Mouse (Mus musculus) kidney, adult 2 months (tissue): Measurements from ENCODE around the gene Efna2.

Source experiments
- CTCF ChIP-seq: fragments of 200-500 bp; conservative IDR thresholded peaks from 2 replicates; pipeline ENCODE4 v1.5.1; 2011; ENCODE audit warnings: low read depth, mild to moderate bottlenecking, control low read depth, low read length, moderate library complexity, mixed read lengths; ENCODE audit not compliant: insufficient read depth, insufficient read length
- POLR2A ChIP-seq: fragments of 200-500 bp; IDR thresholded peaks from one replicate; pipeline ENCODE4 v1.6.1; 2011; ENCODE audit warnings: low read depth, low read length, control low read depth

- TF ChIP-seq POLR2A (no peak), CTCF (peak; percentile 32; the same call in 1 of the 2 replicates)
Measured at GRCm38 (mm10) chr10:80130403-80131031, 48.8 kb upstream of the Efna2 start.
